Mouse (Mus musculus): ENCODE data around the gene Rbm26. TPM values are rescaled to one million over a fixed set of nuclear protein-coding genes. Genes with fewer than 3 reads are reported as not detected.

The Rbm26 gene
- total RNA-seq (2015; ENCODE audit: low replicate concordance) (48.6 and 51.2 TPM in 2 replicates), total RNA-seq (2017; ENCODE audit: low replicate concordance) (44.3 and 44.7 TPM in 2 replicates)

DNA sequence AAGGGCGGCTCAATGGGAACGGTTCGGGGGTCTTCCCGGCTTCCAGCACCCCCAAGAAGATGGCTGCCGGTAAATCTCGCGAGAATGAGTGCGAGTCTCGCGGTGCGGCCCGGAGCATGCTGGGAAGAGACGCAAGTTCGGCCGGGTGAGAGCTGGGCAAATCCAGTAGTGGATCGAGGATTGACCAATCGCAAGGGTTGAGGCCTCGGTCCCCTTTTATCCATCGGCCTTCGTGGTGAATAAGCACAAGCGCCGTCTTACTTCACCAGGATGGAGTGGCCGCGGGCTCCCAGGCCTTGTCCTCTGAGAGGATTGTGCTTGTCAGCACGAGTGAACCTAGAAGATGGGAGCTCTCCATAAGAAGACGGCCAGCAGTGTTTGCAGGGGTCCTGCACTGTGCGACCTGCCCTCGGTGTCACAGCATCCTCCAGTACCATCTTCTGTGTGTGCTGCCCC, at the start of gene Rbm26:
Rbm26 (minus strand) TSS at position 90 of the 456 bp plus-strand sequence.
- peak; percentile 94 for ATAC-seq (replicated peaks; ENCODE audit: low FRiP score, poor library complexity, severe bottlenecking)

- no peak for ATAC-seq (replicated peaks; ENCODE audit: low FRiP score, poor library complexity, severe bottlenecking)
Measured at GRCm38 (mm10) chr14:105225790-105226189, 48.7 kb upstream of the Rbm26 start.

DNA sequence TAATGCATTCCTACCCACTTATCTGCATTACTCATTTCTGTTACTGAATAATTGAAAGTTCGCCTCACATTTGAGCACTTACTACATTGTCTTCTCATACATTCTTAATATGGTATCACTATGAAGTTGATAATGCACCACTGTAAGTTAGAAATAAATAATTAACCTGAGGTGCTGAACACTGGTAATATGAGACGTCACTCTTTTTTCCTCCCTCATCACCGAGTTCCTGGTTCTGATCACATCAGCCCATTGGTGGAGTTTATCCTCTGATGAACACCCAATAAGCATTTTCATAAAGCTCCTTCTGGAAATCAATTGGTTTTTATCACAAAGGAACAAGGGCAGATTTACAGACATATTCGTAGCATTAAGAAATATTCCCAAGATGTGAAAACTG, 45.1 kb upstream of the Rbm26 start:
- ATAC-seq (replicated peaks; ENCODE audit: low FRiP score, poor library complexity, severe bottlenecking): no peak

GRCm38 (mm10) chr14:105219525-105220376, 42.6 kb upstream of the Rbm26 start:
- ATAC-seq (replicated peaks; ENCODE audit: low FRiP score, poor library complexity, severe bottlenecking): no peak

DNA sequence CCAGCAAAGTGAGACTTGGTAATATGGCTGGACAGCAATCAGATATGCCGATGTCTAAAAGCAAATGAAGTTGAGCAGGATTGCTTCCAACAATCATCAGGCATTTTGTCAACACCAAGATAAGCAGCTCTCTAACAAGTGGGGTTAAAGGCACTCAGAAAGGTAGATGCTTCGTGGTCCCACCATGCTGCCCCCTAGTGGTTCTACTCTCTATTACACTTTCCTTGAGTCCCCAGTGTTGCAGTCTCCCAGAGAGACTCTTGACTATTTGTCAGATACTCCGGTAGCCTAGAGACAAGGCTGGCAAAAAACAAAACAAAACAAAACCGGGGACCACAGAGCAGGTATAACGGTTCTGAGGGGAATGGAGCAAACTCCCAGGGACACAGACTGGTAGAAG, 21.3 kb upstream of the Rbm26 start:
- ATAC-seq (replicated peaks; ENCODE audit: low FRiP score, poor library complexity, severe bottlenecking): peak; percentile 68; the same call in 1 of the 2 replicates

GRCm38 (mm10) chr14:105194682-105195081, 17.6 kb upstream of the Rbm26 start:
- no peak for ATAC-seq (replicated peaks; ENCODE audit: low FRiP score, poor library complexity, severe bottlenecking)

- ATAC-seq (replicated peaks; ENCODE audit: low FRiP score, poor library complexity, severe bottlenecking): no peak
Measured at GRCm38 (mm10) chr14:105184866-105185265, 7.7 kb upstream of the Rbm26 start.

DNA sequence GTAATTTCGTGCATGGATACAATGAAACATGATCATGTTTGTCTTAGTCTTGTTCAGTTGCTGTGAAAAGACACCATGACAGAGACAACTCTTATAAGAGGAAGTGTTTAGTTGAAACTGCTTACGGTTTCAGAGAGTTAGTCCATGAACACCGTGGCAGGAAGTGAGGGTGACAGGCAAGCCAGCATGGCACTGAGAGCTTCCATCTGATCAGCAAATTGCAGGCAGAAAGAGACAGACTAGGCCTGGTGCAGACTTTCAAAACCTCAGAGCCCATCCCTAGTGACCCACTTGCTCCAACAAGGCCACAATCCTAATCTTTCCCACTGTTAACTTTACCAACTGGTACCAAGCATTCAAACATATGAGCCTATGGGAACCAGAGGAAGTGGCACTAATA, 5.7 kb upstream of the Rbm26 start:
- ATAC-seq (replicated peaks; ENCODE audit: low FRiP score, poor library complexity, severe bottlenecking): no peak

- ATAC-seq (replicated peaks; ENCODE audit: low FRiP score, poor library complexity, severe bottlenecking): no peak
Measured at GRCm38 (mm10) chr14:105179733-105180132, 2.6 kb upstream of the Rbm26 start.

GRCm38 (mm10) chr14:105178996-105179395, 1.9 kb upstream of the Rbm26 start:
- ATAC-seq (replicated peaks; ENCODE audit: low FRiP score, poor library complexity, severe bottlenecking): no peak

GRCm38 (mm10) chr14:105176381-105177168, 552 bp downstream of the Rbm26 start:
- ATAC-seq (replicated peaks; ENCODE audit: low FRiP score, poor library complexity, severe bottlenecking): peak; percentile 54

DNA sequence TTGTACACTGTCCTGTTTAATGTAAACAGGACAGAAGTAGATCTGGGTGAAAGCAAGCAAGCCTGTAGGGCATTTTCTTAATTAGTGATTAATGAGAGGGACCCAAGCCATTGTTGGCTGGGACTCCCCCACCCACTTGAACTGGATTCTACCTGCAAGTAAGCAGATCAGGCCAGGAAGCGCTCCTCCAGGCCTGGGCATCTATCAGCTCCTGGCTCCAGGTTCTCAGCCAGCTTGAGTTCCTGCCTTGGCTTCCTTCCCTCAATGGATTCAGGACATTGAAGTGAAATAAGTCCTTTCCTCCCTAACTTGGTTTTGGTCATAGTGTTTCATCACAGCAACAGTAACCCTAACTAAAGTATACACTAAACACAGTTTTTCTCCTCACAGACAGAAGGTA, 9.9 kb downstream of the Rbm26 start:
- no peak for ATAC-seq (replicated peaks; ENCODE audit: low FRiP score, poor library complexity, severe bottlenecking)

- ATAC-seq (replicated peaks; ENCODE audit: low FRiP score, poor library complexity, severe bottlenecking): no peak
Measured at GRCm38 (mm10) chr14:105164793-105165192, 12.3 kb downstream of the Rbm26 start.

GRCm38 (mm10) chr14:105161334-105161733, 15.8 kb downstream of the Rbm26 start:
- ATAC-seq (replicated peaks; ENCODE audit: low FRiP score, poor library complexity, severe bottlenecking): no peak

DNA sequence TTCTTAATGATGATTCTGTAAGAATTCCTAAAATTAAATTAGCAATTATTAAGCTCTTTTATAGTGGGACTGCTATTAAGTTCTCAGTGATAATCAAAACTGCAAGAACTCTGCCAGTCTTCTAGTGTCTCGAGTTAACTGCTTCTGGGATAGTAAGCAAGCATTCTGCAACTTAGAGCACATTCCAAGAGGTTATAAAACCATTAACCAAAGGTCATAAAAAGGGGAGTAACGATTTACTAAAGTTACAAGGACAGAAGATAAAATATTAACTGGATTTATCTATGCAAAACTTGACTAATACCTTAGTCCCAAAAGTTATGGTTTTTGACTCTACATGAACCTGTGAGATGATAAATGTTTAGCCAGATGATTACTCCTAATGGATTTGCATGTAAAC, 18.6 kb downstream of the Rbm26 start:
- ATAC-seq (replicated peaks; ENCODE audit: low FRiP score, poor library complexity, severe bottlenecking): no peak

GRCm38 (mm10) chr14:105134076-105134475, 43.1 kb downstream of the Rbm26 start:
- ATAC-seq (replicated peaks; ENCODE audit: low FRiP score, poor library complexity, severe bottlenecking): no peak

DNA sequence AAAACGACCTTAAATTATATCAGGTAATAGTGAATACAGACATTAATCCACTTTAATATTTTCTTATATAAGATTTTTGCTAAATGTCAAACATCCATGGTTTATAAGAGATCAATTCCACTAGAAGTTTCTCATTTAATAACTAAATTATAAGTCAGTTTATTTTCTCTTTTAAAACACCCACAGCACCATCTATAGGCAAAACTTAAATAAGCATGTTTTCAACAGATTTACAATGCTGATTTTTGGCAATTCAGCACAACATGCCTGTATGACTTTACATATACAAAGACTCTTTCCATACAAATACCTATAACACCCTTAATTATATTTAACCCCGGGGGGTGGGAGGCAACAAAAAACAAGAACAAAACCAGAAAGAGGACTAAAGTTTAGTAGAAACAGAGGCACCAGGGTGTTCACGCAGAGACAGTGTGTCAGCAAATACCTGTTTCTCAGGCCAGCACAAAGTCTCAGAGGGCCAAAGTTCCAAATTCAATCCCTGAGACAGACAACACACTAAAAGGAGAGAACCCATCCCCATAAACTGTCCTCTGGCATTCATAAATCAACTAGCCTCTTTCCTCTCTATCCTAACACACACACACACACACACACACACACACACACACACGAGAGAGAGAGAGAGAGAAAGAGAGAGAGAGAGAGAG, 49.3 kb downstream of the Rbm26 start:
- ATAC-seq (replicated peaks; ENCODE audit: low FRiP score, poor library complexity, severe bottlenecking): no peak

GRCm38 (mm10) chr14:105124513-105124912, 52.6 kb downstream of the Rbm26 start:
- no peak for ATAC-seq (replicated peaks; ENCODE audit: low FRiP score, poor library complexity, severe bottlenecking)

GRCm38 (mm10) chr14:105115402-105115801, 61.7 kb downstream of the Rbm26 start:
- ATAC-seq (replicated peaks; ENCODE audit: low FRiP score, poor library complexity, severe bottlenecking): no peak

GRCm38 (mm10) chr14:105106252-105106651, 70.9 kb downstream of the Rbm26 start:
- no peak for ATAC-seq (replicated peaks; ENCODE audit: low FRiP score, poor library complexity, severe bottlenecking)

Measured in erythroid progenitor cell, adult 5-6 weeks (primary cell).